Mouse (Mus musculus) NIH3T3 (cell line): ENCODE results near the gene Dusp3.
A peak's percentile ranks its signal among the peaks of the same experiment; 100 is the strongest.

ENCODE experiments used
- DNase-seq: peaks from one replicate; pipeline ENCODE4 v3.0.0-alpha.2; 2012; ENCODE audit warnings: low read depth

Gene Dusp3

DNA sequence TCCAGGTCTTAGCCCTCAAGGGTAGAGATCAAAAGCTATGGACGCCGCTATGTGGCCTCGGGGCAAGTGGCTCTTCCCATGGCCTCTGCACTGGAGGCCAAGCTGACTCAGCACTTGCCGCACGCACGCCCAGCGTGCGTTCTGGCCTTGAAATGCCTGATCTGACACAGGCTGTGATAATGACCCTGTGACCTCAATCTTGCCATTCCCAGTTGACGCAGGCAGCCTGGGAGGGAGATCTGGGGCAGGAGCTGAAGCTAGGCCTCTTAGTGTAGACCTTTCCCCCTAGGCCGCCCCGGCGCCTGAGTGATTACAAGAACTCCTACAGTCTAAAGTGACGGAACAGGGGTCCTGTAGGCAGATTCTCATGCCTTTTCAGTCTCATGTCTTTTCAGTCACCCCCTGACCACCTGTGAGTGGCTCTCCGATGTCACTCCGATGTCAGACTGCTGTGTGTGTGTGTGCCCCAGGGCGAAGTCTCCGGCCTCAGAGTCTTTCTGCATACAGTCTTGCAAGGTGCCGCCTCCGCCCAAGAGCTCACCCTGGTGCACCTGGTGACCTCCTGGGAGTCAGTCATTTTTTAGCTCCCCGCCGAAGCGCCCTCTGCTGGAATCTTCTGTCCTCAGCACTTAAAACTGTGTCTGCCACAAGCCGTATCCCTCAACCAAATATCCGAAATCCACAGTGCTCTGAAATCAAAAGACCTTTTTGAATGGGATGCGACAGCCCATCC, 58.6 kb downstream of the Dusp3 start:
- peak; percentile 27 for DNase-seq

DNA sequence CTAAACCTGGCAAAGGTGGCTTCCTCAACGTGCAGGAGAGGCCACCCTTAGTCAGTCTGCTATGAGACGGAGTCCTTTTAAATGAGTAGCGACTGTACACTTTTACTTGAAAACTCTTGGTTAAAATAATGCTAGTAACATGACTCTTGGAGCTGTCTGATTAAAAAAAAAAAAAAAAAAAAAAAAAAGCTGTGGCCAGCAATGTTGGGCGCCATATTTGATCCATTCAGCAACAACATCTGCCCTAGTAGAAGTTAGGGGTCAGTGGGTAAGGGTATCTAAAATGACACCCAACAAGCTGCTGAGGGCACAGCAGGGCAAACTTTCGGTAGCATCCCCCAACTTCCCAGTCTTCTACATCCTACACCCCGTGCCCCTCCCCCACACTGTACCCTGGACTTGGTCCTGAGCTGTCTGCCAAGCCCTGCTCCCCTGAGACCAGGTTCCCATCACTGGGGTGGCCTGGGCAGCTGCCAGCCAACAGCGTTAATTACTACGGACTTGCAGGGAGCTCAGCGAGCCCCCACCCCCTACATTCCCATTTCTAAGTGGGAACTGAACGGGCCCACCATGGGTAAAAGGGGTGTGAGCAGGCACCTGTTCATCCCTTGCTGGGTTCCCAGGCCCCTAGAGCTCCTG, 59.7 kb downstream of the Dusp3 start:
- no peak for DNase-seq

DNA sequence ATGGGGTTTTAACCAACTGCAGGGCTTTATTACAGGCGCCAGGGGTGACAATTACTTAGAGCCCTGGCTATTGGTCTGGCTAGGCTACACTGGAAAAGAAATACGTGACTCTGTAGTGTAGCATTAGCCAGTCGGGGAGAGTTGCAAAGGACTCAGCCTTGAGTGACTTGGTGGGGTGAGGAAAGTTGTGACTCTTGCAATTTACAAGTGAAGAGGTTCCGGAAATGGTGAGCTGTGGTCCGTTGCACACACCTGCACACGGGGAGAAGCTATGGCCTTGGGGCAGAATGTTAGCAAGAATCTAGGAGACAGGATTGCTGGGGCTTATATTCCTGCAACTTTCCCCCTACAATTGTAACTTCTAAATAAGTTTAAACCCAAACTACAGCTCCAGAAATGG, 61.2 kb downstream of the Dusp3 start:
- no peak for DNase-seq

DNA sequence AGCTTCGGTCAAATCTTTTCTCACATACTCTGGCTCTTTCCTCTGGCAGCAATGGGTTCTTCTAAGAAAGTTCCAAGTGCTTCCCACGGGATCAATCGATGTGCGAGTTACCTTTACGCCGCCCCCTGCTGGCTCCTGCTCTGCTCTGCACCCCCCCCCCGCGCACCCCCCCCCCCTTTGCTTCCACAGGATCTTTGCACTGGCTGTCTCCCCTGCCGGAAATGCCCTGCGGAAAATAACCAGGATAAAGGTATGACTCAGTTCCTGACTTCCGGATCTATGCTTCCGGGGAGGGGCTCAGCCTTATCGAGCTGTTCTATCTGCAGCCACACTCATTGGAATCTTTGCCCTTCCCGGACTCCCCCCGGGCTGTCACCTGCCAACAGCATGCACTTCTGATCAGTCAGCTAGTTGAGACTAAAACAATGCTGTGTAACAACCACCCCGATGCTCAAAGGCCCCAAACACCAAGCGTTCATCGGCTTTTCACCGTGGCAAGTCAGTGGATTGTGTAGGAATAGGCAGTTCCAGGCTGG, 62.3 kb downstream of the Dusp3 start:
- no peak for DNase-seq

DNA sequence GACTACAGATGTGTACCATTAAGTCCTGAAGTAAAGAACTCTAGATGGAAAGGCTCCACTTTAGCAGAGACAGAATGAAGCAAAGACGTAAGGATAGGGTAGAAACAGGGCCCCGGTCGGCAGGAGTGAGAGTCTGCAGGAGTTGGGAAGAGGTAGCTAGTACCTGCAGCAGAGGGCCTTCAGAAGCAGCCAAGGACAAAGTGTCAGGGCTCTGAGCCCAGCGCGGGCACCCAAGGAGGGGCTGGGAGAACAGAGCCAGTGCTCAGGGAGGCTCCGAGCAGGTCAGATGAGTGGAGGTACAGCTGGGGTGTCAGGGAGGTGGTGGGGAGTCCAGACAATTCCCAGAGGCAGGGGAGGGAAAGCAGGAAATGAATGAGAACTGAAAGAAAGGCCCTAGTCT, 62.8 kb downstream of the Dusp3 start:
- no peak for DNase-seq

DNA sequence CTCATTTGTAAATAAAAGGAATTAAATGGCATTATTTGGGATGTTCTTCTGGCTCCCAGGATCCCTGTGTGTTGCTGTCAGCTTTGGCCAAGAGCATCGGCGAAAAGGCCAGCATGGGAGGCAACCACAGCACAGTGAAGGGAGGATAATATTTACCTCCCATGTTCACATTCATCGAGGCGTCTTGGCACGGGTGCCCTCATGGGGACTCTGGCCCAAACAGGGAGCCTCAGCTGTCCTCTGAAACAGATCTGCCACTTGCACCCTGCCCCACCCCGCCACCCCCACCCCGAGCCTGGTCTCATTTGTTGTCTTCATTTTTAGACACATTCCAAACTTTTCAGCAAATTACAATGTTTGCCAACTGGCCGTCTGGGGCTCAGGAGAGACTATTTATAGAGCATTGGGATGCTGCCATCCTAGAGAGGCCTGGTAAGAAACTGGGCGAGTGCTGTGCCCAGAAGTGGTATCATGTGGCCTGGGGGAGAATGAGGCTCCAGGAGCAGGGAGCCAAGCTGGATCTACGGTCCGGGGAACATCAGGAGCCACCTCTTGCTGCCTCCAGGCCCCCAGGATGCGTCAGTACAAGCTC, 65.4 kb downstream of the Dusp3 start:
- peak; percentile 67 for DNase-seq
